Comparison of ENCODE assay signal across 8 mouse cellular contexts in genomic region chr1:97688756-97689155, GRCm38 (mm10). TPM values are rescaled to one million over a fixed set of nuclear protein-coding genes. Genes with fewer than 3 reads are reported as not detected.
DNase-seq lines count a peak whose midpoint lies in the region; ATAC-seq and TF ChIP-seq lines count a peak whose summit lies in the region.

No protein-coding gene starts in this region.

- DNase-seq in left cerebral cortex, adult 18-20 months (ENCODE audit: low spot score in 2 of 2) = peak; percentile 44 to 60
- no peak for DNase-seq in left cerebral cortex, adult 8-10 months (ENCODE audit: low spot score in 2 of 2)
- peak; percentile 69 for DNase-seq in limb, embryonic 14.5 days (ENCODE audit: low spot score)
- DNase-seq in natural killer cell, adult 2 months (ENCODE audit: low spot score in 2 of 2) = peak; percentile 26 to 55
- DNase-seq in thymus, postnatal 36 days = peak; percentile 51 to 53

- no peak overlapping the region for H3K4me3 ChIP-seq in hindbrain, embryonic 16.5 days (ENCODE audit: low read length)
- no peak overlapping the region for H3K4me3 ChIP-seq in limb, embryonic 14.5 days (replicated peaks; ENCODE audit: low read length)

- H3K27ac ChIP-seq in hindbrain, embryonic 16.5 days (ENCODE audit: low read depth, low read length) = no peak overlapping the region
- H3K27ac ChIP-seq in limb, embryonic 14.5 days (replicated peaks; ENCODE audit: low read depth, low read length) = no peak overlapping the region

- WGBS in hindbrain, embryonic 16.5 days = 13% methylated on average over 3 of the region's 3 CpGs
- 13% methylated on average over 3 of the region's 3 CpGs for WGBS in limb, embryonic 14.5 days

- ATAC-seq in activated CD4-positive, CD25-positive, alpha-beta regulatory T cell, adult 4 months = peak; percentile 85
- peak; percentile 86 for ATAC-seq in erythroblast, adult 5-6 weeks (replicated peaks; ENCODE audit: low FRiP score, poor library complexity, severe bottlenecking)
- peak; percentile 56; the same call in 1 of the 2 replicates for ATAC-seq in hindbrain, embryonic 16.5 days
- no peak for ATAC-seq in limb, embryonic 14.5 days (ENCODE audit: low FRiP score, low read depth)

- no peak for TF ChIP-seq POLR2A in limb, embryonic 14.5 days (IDR thresholded peaks at IDR 0.05; ENCODE audit: borderline replicate concordance, extremely low read depth, insufficient read depth, insufficient read length)

- no peaks in the 10 kb centered on the region for H3K36me3 ChIP-seq in hindbrain, embryonic 16.5 days (ENCODE audit: control insufficient read depth, insufficient read depth, low read length)
- H3K36me3 ChIP-seq in limb, embryonic 14.5 days (ENCODE audit: control insufficient read depth, insufficient read depth, low read length) = no peaks in the 10 kb centered on the region

- no peak overlapping the region for H3K4me2 ChIP-seq in hindbrain, embryonic 16.5 days (ENCODE audit: low read length)
- H3K4me2 ChIP-seq in limb, embryonic 14.5 days (replicated peaks; ENCODE audit: low read depth, low read length, severe bottlenecking) = no peak overlapping the region

- no peaks in the 10 kb centered on the region for H3K27me3 ChIP-seq in hindbrain, embryonic 16.5 days (replicated peaks; ENCODE audit: control insufficient read depth, insufficient read depth, low read length)
- H3K27me3 ChIP-seq in limb, embryonic 14.5 days (ENCODE audit: control insufficient read depth, insufficient read depth, low read length) = no peaks in the 10 kb centered on the region

- H3K4me1 ChIP-seq in hindbrain, embryonic 16.5 days (ENCODE audit: control insufficient read depth, insufficient read depth, low read depth, low read length) = no peaks in the 10 kb centered on the region
- H3K4me1 ChIP-seq in limb, embryonic 14.5 days (ENCODE audit: control insufficient read depth, insufficient read depth, low read length) = no peaks in the 10 kb centered on the region

- no peak overlapping the region for H3K9ac ChIP-seq in hindbrain, embryonic 16.5 days (ENCODE audit: low read depth, low read length)
- H3K9ac ChIP-seq in limb, embryonic 14.5 days (ENCODE audit: low read depth, low read length, severe bottlenecking) = no peak overlapping the region

- H3K9me3 ChIP-seq in hindbrain, embryonic 16.5 days (ENCODE audit: control insufficient read depth, low read length) = no peaks in the 10 kb centered on the region
- H3K9me3 ChIP-seq in limb, embryonic 14.5 days (ENCODE audit: control insufficient read depth, low read length) = no peaks in the 10 kb centered on the region

RNA-seq across cellular contexts. Expression of gene D1Ertd622e, which starts 26.9 kb away (rescaled TPM):
- 10 to 100 TPM; 68.4 to 81.3 TPM for total RNA-seq in left cerebral cortex, adult 18-20 months (2021)
- total RNA-seq in left cerebral cortex, adult 8-10 months (2022) = 10 to 100 TPM; 73.9 to 95.4 (median 87.4) TPM
- 10 to 100 TPM; 25.0 to 26.6 TPM for polyA plus RNA-seq in activated CD4-positive, CD25-positive, alpha-beta regulatory T cell, adult 4 months (2017; shearing (Covaris generic))
- total RNA-seq in erythroblast, adult 5-6 weeks (2015; ENCODE audit: low replicate concordance) = 59.6 and 64.9 TPM in 2 replicates
- 55.3 and 93.8 TPM in 2 replicates for total RNA-seq in erythroblast, adult 5-6 weeks (2017; ENCODE audit: low replicate concordance)
- 59.7 and 60.5 TPM in 2 replicates for polyA plus RNA-seq in hindbrain, embryonic 16.5 days (2015; fragmentation: Nextera tagmentation; extraction: Ambion mirVana)
- 12.8 and 14.1 TPM in 2 replicates for polyA plus RNA-seq in limb, embryonic 14.5 days (2012; rRNA removed)
- polyA plus RNA-seq in limb, embryonic 14.5 days (2014; fragmentation: Nextera tagmentation; extraction: Ambion mirVana) = 14.7 and 15.0 TPM in 2 replicates

Comparison
In these comparisons a context has a peak if more than half of its experiments do, and no peak if none do; other contexts are left out.
1. DNase-seq: peak in left cerebral cortex, adult 18-20 months (2 of 2), limb, embryonic 14.5 days (single experiment), natural killer cell, adult 2 months (2 of 2) and thymus, postnatal 36 days (2 of 2); none in left cerebral cortex, adult 8-10 months (0 of 2).